Mouse (Mus musculus): ENCODE measurements at regions not wholly inside any gene's neighbourhood (a gene's known extent, or its start where the extent isn't known, plus 50 kb on each side); places are given as distances from the start of the nearest gene placed in this dataset.
"Not testable (repeated sequence)": the region's sequence is repeated elsewhere in the genome, so short reads cannot be mapped to it uniquely, and the experiment has no call there.

- DNase-seq (ENCODE audit: low spot score): no peak
These were observed 428.4 kb downstream of the Bmper start for GRCm38 (mm10) chr9:23651300-23651699.

GRCm38 (mm10) chr9:23653086-23653485 lies 430.2 kb downstream of the Bmper start:
- no peak for DNase-seq (ENCODE audit: low spot score)

GRCm38 (mm10) chr9:23654777-23655176 lies 431.9 kb downstream of the Bmper start:
- no peak for DNase-seq (ENCODE audit: low spot score)

- DNase-seq (ENCODE audit: low spot score): no peak
These were observed 431.8 kb upstream of the Npsr1 start for GRCm38 (mm10) chr9:23665960-23666359.

GRCm38 (mm10) chr9:23669230-23669629 lies 428.6 kb upstream of the Npsr1 start:
- no peak for DNase-seq (ENCODE audit: low spot score)

- no peak for DNase-seq (ENCODE audit: low spot score)
These were observed 427.2 kb upstream of the Npsr1 start for GRCm38 (mm10) chr9:23670642-23671041.

GRCm38 (mm10) chr9:23673347-23673860 lies 424.4 kb upstream of the Npsr1 start:
- no peak for DNase-seq (ENCODE audit: low spot score)

- DNase-seq (ENCODE audit: low spot score): no peak
These were observed 423.0 kb upstream of the Npsr1 start for GRCm38 (mm10) chr9:23674833-23675232.

GRCm38 (mm10) chr9:23689456-23689855 lies 408.3 kb upstream of the Npsr1 start:
- no peak for DNase-seq (ENCODE audit: low spot score)

GRCm38 (mm10) chr9:23692768-23693441 lies 404.9 kb upstream of the Npsr1 start:
- DNase-seq (ENCODE audit: low spot score): no peak

- DNase-seq (ENCODE audit: low spot score): no peak
These were observed 404.4 kb upstream of the Npsr1 start for GRCm38 (mm10) chr9:23693442-23693829.

GRCm38 (mm10) chr9:23694481-23694880 lies 403.3 kb upstream of the Npsr1 start:
- no peak for DNase-seq (ENCODE audit: low spot score)

GRCm38 (mm10) chr9:23700567-23700966 lies 397.2 kb upstream of the Npsr1 start:
- no peak for DNase-seq (ENCODE audit: low spot score)

GRCm38 (mm10) chr9:23717584-23717983 lies 380.2 kb upstream of the Npsr1 start:
- DNase-seq (ENCODE audit: low spot score): not testable (repeated sequence)

- peak; percentile 12 for DNase-seq (ENCODE audit: low spot score)
These were observed 369.0 kb upstream of the Npsr1 start for GRCm38 (mm10) chr9:23728816-23729215.

- DNase-seq (ENCODE audit: low spot score): no peak
These were observed 345.3 kb upstream of the Npsr1 start for GRCm38 (mm10) chr9:23752478-23752877.

- DNase-seq (ENCODE audit: low spot score): no peak
These were observed 311.1 kb upstream of the Npsr1 start for GRCm38 (mm10) chr9:23786660-23787059.

Measured in adipocyte (in vitro differentiated cells).